Mouse (Mus musculus) CH12.LX (cell line): Measurements from ENCODE around the gene Aspscr1. TPM values are rescaled to one million over a fixed set of nuclear protein-coding genes. Genes with fewer than 3 reads are reported as not detected.
"Not testable (repeated sequence)": the region's sequence is repeated elsewhere in the genome, so short reads cannot be mapped to it uniquely, and the experiment has no call there.

ENCODE experiments used
- DNase-seq: peaks from one replicate; pipeline ENCODE4 v3.0.0-alpha.2; 2013; ENCODE audit errors: extremely low read depth
- H3K27ac ChIP-seq: 2 replicates; pipeline ENCODE4 v1.5.1; 2012; ENCODE audit warnings: low read depth, mild to moderate bottlenecking, control low read depth, moderate library complexity; ENCODE audit not compliant: insufficient read depth
- H3K27me3 ChIP-seq: replicated peaks from 2 replicates; pipeline ENCODE3; 2012; ENCODE audit warnings: inconsistent platforms
- H3K36me3 ChIP-seq, 2 experiments: replicated peaks in 1 of 2; 2 replicates each; pipeline versions ENCODE3 to v1.6.1; 2012; ENCODE audit warnings: inconsistent platforms in 1 of 2, low read length in 1 of 2, mild to moderate bottlenecking in 1 of 2, mixed read lengths in 1 of 2, moderate library complexity in 1 of 2; ENCODE audit not compliant: control insufficient read depth in 1 of 2, insufficient read depth in 1 of 2
- H3K4me1 ChIP-seq, 2 experiments: 2 replicates each; pipeline ENCODE4 v1.6.1; 2012; ENCODE audit warnings: inconsistent platforms in 1 of 2, moderate library complexity in 1 of 2; ENCODE audit not compliant: insufficient read depth in 2 of 2, control insufficient read depth in 1 of 2
- H3K4me2 ChIP-seq: 2 replicates; pipeline ENCODE4 v1.6.1; 2012; ENCODE audit warnings: low read depth, mild to moderate bottlenecking, control low read depth; ENCODE audit not compliant: poor library complexity, insufficient read depth, severe bottlenecking
- H3K4me3 ChIP-seq, 3 experiments: fragments of 150-350 bp in 1 of 3; sonication (generic) in 1 of 3; replicated peaks in 1 of 3; 2 replicates each; pipeline versions ENCODE3 to v1.5.1; 2011 to 2012; ENCODE audit warnings: low read depth in 2 of 3, low read length in 2 of 3, mild to moderate bottlenecking in 2 of 3, moderate library complexity in 2 of 3, control low read depth in 1 of 3, improper control_type of control experiment in 1 of 3, inconsistent platforms in 1 of 3, mixed read lengths in 1 of 3; ENCODE audit not compliant: poor library complexity in 1 of 3
- H3K79me2 ChIP-seq: replicated peaks from 2 replicates; pipeline ENCODE4 v1.6.1; 2012; ENCODE audit warnings: mild to moderate bottlenecking, moderate library complexity; ENCODE audit not compliant: control insufficient read depth, poor library complexity, insufficient read depth, severe bottlenecking; ENCODE audit errors: extremely low read depth
- H3K9ac ChIP-seq: 2 replicates; pipeline ENCODE4 v1.6.1; 2012; ENCODE audit warnings: low read depth, mild to moderate bottlenecking, control low read depth, moderate library complexity; ENCODE audit not compliant: insufficient read depth
- H3K9me3 ChIP-seq: replicated peaks from 2 replicates; pipeline ENCODE3; 2012; ENCODE audit warnings: low read length, inconsistent platforms, mixed read lengths
- BHLHE40 ChIP-seq: IDR thresholded peaks from 2 replicates; pipeline ENCODE4 v1.6.1; 2011; ENCODE audit warnings: mild to moderate bottlenecking, low read depth, low read length, improper control_type of control experiment
- CHD1 ChIP-seq: IDR thresholded peaks from 2 replicates; pipeline ENCODE4 v1.6.1; 2012; ENCODE audit warnings: low read depth, low read length, improper control_type of control experiment, inconsistent platforms
- CHD2 ChIP-seq: IDR thresholded peaks from 2 replicates; pipeline ENCODE4 v1.6.1; 2011; ENCODE audit warnings: low read length, improper control_type of control experiment
- CTCF ChIP-seq, 2 experiments: IDR thresholded peaks in 1 of 2; conservative IDR thresholded peaks in 1 of 2; 2 replicates each; pipeline ENCODE4 v1.5.1; 2011 to 2012; ENCODE audit warnings: low read depth in 2 of 2, low read length in 2 of 2, improper control_type of control experiment in 1 of 2, inconsistent platforms in 1 of 2, mild to moderate bottlenecking in 1 of 2, moderate library complexity in 1 of 2
- E2F4 ChIP-seq: IDR thresholded peaks from 2 replicates; pipeline ENCODE4 v1.6.1; 2011; ENCODE audit warnings: low read depth, low read length, improper control_type of control experiment; ENCODE audit not compliant: insufficient replicate concordance
- EP300 ChIP-seq: IDR thresholded peaks from 2 replicates; pipeline ENCODE4 v1.6.1; 2011; ENCODE audit warnings: low read length, improper control_type of control experiment
- ETS1 ChIP-seq: conservative IDR thresholded peaks from 2 replicates; pipeline ENCODE4 v1.6.1; 2012; ENCODE audit warnings: low read depth, mild to moderate bottlenecking, inconsistent platforms, low read length, improper control_type of control experiment, moderate library complexity
- GABPA ChIP-seq: IDR thresholded peaks from 2 replicates; pipeline ENCODE4 v1.6.1; 2012; ENCODE audit warnings: low read depth, low read length, improper control_type of control experiment, inconsistent platforms; ENCODE audit not compliant: insufficient replicate concordance
- HCFC1 ChIP-seq: IDR thresholded peaks from 2 replicates; pipeline ENCODE4 v1.6.1; 2012; ENCODE audit warnings: low read depth, mild to moderate bottlenecking, inconsistent platforms, low read length, improper control_type of control experiment
- IRF4 ChIP-seq: IDR thresholded peaks from 2 replicates; pipeline ENCODE4 v1.6.1; 2014; ENCODE audit warnings: low read depth, mild to moderate bottlenecking, inconsistent platforms, low read length, improper control_type of control experiment
- JUN ChIP-seq: IDR thresholded peaks from 2 replicates; pipeline ENCODE4 v1.6.1; 2011; ENCODE audit warnings: low read depth, mild to moderate bottlenecking, low read length, improper control_type of control experiment, moderate library complexity; ENCODE audit not compliant: insufficient read depth
- JUND ChIP-seq: conservative IDR thresholded peaks from 2 replicates; pipeline ENCODE4 v1.6.1; 2011; ENCODE audit warnings: low read depth, low read length, improper control_type of control experiment
- KAT2A ChIP-seq: IDR thresholded peaks from 2 replicates; pipeline ENCODE4 v1.6.1; 2012; ENCODE audit warnings: low read length, improper control_type of control experiment, inconsistent platforms; ENCODE audit not compliant: insufficient replicate concordance
- MAFK ChIP-seq: IDR thresholded peaks from 2 replicates; pipeline ENCODE4 v1.6.1; 2011; ENCODE audit warnings: low read length, improper control_type of control experiment; ENCODE audit not compliant: insufficient replicate concordance
- MAX ChIP-seq: IDR thresholded peaks from 2 replicates; pipeline ENCODE4 v1.6.1; 2011; ENCODE audit warnings: low read length, improper control_type of control experiment
- MAZ ChIP-seq: IDR thresholded peaks from 2 replicates; pipeline ENCODE4 v1.6.1; 2012; ENCODE audit warnings: low read depth, mild to moderate bottlenecking, inconsistent platforms, low read length, improper control_type of control experiment, moderate library complexity
- MEF2A ChIP-seq: IDR thresholded peaks from 2 replicates; pipeline ENCODE4 v1.6.1; 2014; ENCODE audit warnings: low read depth, mild to moderate bottlenecking, inconsistent platforms, low read length, improper control_type of control experiment, borderline replicate concordance
- MXI1 ChIP-seq: IDR thresholded peaks from 2 replicates; pipeline ENCODE4 v1.6.1; 2011; ENCODE audit warnings: mild to moderate bottlenecking, low read depth, low read length, improper control_type of control experiment
- NELFE ChIP-seq: IDR thresholded peaks from 2 replicates; pipeline ENCODE4 v1.6.1; 2011; ENCODE audit warnings: low read depth, low read length, improper control_type of control experiment
- NRF1 ChIP-seq: IDR thresholded peaks from 2 replicates; pipeline ENCODE4 v1.6.1; 2014; ENCODE audit warnings: low read depth, mild to moderate bottlenecking, inconsistent platforms, low read length, improper control_type of control experiment, moderate library complexity
- PAX5 ChIP-seq: IDR thresholded peaks from 2 replicates; pipeline ENCODE4 v1.6.1; 2012; ENCODE audit warnings: low read length, inconsistent platforms, mixed read lengths
- POLR2AphosphoS2 ChIP-seq: IDR thresholded peaks from 2 replicates; pipeline ENCODE4 v1.6.1; 2011; ENCODE audit warnings: low read depth, low read length, improper control_type of control experiment
- RCOR1 ChIP-seq: conservative IDR thresholded peaks from 2 replicates; pipeline ENCODE4 v1.6.1; 2012; ENCODE audit warnings: low read depth, mild to moderate bottlenecking, inconsistent platforms, low read length, improper control_type of control experiment
- SIN3A ChIP-seq: IDR thresholded peaks from 2 replicates; pipeline ENCODE4 v1.6.1; 2012; ENCODE audit warnings: low read length, improper control_type of control experiment, inconsistent platforms
- SMC3 ChIP-seq: IDR thresholded peaks from 2 replicates; pipeline ENCODE4 v1.6.1; 2011; ENCODE audit warnings: low read depth, low read length, improper control_type of control experiment
- TBP ChIP-seq: conservative IDR thresholded peaks from 2 replicates; pipeline ENCODE4 v1.6.1; 2011; ENCODE audit warnings: low read depth, low read length, improper control_type of control experiment
- TCF12 ChIP-seq: IDR thresholded peaks from 2 replicates; pipeline ENCODE4 v1.6.1; 2014; ENCODE audit warnings: low read depth, mild to moderate bottlenecking, inconsistent platforms, low read length, improper control_type of control experiment
- UBTF ChIP-seq: IDR thresholded peaks from 2 replicates; pipeline ENCODE4 v1.6.1; 2012; ENCODE audit warnings: low read depth, mild to moderate bottlenecking, inconsistent platforms, low read length, improper control_type of control experiment, moderate library complexity
- USF1 ChIP-seq: IDR thresholded peaks from 2 replicates; pipeline ENCODE4 v1.6.1; 2014; ENCODE audit warnings: low read depth, mild to moderate bottlenecking, inconsistent platforms, low read length, improper control_type of control experiment
- USF2 ChIP-seq: conservative IDR thresholded peaks from 2 replicates; pipeline ENCODE4 v1.6.1; 2011; ENCODE audit warnings: low read depth, low read length, improper control_type of control experiment
- ZKSCAN1 ChIP-seq: IDR thresholded peaks from 2 replicates; pipeline ENCODE4 v1.6.1; 2012; ENCODE audit warnings: low read depth, inconsistent platforms, low read length, improper control_type of control experiment, borderline replicate concordance
- ZMIZ1 ChIP-seq: IDR thresholded peaks from 2 replicates; pipeline ENCODE4 v1.6.1; 2012; ENCODE audit warnings: low read depth, mild to moderate bottlenecking, inconsistent platforms, low read length, improper control_type of control experiment
- ZNF384 ChIP-seq: IDR thresholded peaks from 2 replicates; pipeline ENCODE4 v1.6.1; 2012; ENCODE audit warnings: low read depth, low read length, improper control_type of control experiment, inconsistent platforms
- dilution Hi-C: fragments of 300-500 bp; cut with MboI; formaldehyde crosslinking; loops from 2 replicates; pipeline ENCODE4 v1.14.3; 2020; ENCODE audit warnings: low sequenced_read_pairs; ENCODE audit not compliant: extremely low pct_unique_long_range_greater_than_20kb, extremely low pct_ligation_motif_present
- in situ Hi-C: fragments of 300-500 bp; cut with MboI; formaldehyde crosslinking; loops from 3 replicates; pipeline ENCODE4 v1.14.3; 2019; ENCODE audit warnings: low sequenced_read_pairs, low pct_ligation_motif_present, low pct_unique_long_range_greater_than_20kb, mixed read lengths
- polyA plus RNA-seq: library from polyadenylated mRNA; unstranded; fragments of >175 nt; gene quantifications from 2 replicates; pipeline ENCODE4 v1.2.1, GENCODE M21; 2012; ENCODE audit warnings: low read depth; ENCODE audit not compliant: insufficient read length
- total RNA-seq, 2 experiments: library from RNA; depleted of rRNA; stranded (reverse); fragments of 300-350 nt in 1 of 2; fragments of >200 nt in 1 of 2; gene quantifications; 2 replicates each; pipeline ENCODE4 v1.2.3; 2012 to 2014

Gene Aspscr1
- total and polyA plus RNA-seq, 3 experiments, result 27.3 to 69.9 (median 34.1) TPM

DNA sequence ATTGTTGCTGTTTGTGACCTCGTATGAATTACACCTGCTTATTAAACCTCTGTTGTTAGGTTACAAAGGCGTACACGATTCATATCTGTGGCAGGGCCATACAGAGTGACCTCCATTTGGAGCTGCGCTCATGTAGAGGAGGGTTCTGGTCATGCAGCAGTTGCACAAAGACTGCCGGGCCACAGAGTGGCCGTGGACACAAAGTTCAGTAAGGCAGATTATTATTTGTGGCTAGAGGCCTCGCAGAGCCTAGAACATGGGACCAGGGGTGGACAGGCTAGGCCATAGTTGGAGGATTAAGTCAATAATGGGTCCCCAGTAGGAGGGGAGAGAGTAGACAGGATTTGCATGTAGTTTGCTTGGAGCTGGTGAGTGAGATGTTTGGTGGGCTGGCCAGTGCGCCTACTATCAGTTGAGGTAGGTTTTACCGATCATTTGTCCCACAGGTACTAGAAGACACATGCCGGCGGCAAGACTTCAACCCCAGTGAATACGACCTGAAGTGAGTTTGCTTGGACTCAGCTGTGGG lies 885 bp downstream of the Aspscr1 start:
- dilution Hi-C loops, result no loop called here
- Histone ChIP-seq H3K4me3 (peak overlapping the region; percentile 61 to 85 (median 71)), H3K4me1 (peaks cover 2 to 43% of the 10 kb centered on the region in 2 experiments; a peak in 2 of 4 replicates), H3K27ac (peak overlapping the region; percentile 75), H3K36me3 (peaks cover 18 to 33% of the 10 kb centered on the region in 2 experiments), H3K79me2 (peaks cover 4% of the 10 kb centered on the region; the same call in 1 of the 2 replicates), H3K27me3 (no peaks in the 10 kb centered on the region), H3K9ac (peak overlapping the region; percentile 89), H3K9me3 (no peaks in the 10 kb centered on the region), H3K4me2 (peak overlapping the region; percentile 70)
- TF ChIP-seq TBP, result peak; percentile 64; the same call in 1 of the 2 replicates
- peak; percentile 81; the same call in 1 of the 2 replicates for TF ChIP-seq MAFK
- 0 out of 2 replicates have a peak, but pooled peaks have one; percentile 2 for TF ChIP-seq MAZ
- TF ChIP-seq USF1, result no peak
- peak; percentile 20; the same call in 1 of the 2 replicates for TF ChIP-seq TCF12
- no peak; the same call in 1 of the 2 replicates for TF ChIP-seq ZMIZ1
- TF ChIP-seq ETS1, result no peak
- TF ChIP-seq SIN3A, result no peak; the same call in 1 of the 2 replicates
- no peak for TF ChIP-seq KAT2A
- no peak for TF ChIP-seq JUN
- no peak for TF ChIP-seq JUND
- TF ChIP-seq MEF2A, result 0 out of 2 replicates have a peak, but pooled peaks have one; percentile 34
- TF ChIP-seq HCFC1, result no peak
- TF ChIP-seq NRF1, result no peak
- TF ChIP-seq GABPA, result no peak
- no peak for TF ChIP-seq POLR2AphosphoS2
- TF ChIP-seq E2F4, result no peak
- no peak for TF ChIP-seq IRF4
- TF ChIP-seq NELFE, result peak; percentile 8; the same call in 1 of the 2 replicates
- TF ChIP-seq EP300, result 0 out of 2 replicates have a peak, but pooled peaks have one; percentile 18
- no peak for TF ChIP-seq CHD2
- TF ChIP-seq RCOR1, result no peak
- no peak for TF ChIP-seq ZNF384
- no peak for TF ChIP-seq ZKSCAN1
- peak; percentile 62 for TF ChIP-seq MAX
- peak; percentile 8; the same call in 1 of the 2 replicates for TF ChIP-seq BHLHE40
- no peak for TF ChIP-seq CTCF (conservative IDR thresholded peaks at IDR 0.05 in 1 of 2, IDR thresholded peaks at IDR 0.05 in 1 of 2; ENCODE audit: low read depth in 2 of 2, low read length in 2 of 2)
- no peak for TF ChIP-seq USF2
- no peak for TF ChIP-seq MXI1
- no peak for TF ChIP-seq PAX5
- TF ChIP-seq SMC3, result no peak; the same call in 1 of the 2 replicates
- 0 out of 2 replicates have a peak, but pooled peaks have one; percentile 40 for TF ChIP-seq CHD1
- peak; percentile 8; the same call in 1 of the 2 replicates for TF ChIP-seq UBTF
- in situ Hi-C loops, result no loop called here
- DNase-seq, result peak; percentile 62

DNA sequence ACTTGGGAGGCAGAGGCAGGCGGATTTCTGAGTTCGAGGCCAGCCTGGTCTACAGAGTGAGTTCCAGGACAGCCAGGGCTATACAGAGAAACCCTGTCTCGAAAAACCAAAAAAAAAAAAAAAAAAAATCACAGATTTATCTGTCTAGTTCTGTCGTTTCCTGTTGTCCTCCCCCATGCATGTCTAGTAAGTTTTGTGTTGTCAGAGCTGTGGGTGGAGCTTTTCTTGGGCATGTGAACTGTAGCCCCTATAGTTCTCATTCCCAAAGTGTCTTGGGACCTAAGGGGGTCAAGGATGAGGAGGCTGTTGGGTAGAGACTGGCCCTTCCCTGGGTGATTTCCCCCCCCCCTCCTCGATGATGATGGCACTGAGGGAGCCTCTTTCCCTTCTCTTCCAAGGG lies 3.1 kb downstream of the Aspscr1 start:
- H3K9ac ChIP-seq, H3K27me3 ChIP-seq, H3K9me3 ChIP-seq, H3K4me2 ChIP-seq, DNase-seq, dilution Hi-C loops, in situ Hi-C loops, H3K27ac ChIP-seq, H3K4me3 ChIP-seq, H3K79me2 ChIP-seq: not testable (repeated sequence)
- Histone ChIP-seq H3K4me1 (peaks cover 2 to 43% of the 10 kb centered on the region in 2 experiments; a peak in 2 of 4 replicates), H3K36me3 (peaks cover 36 to 55% of the 10 kb centered on the region in 2 experiments)
